Mouse (Mus musculus): ENCODE data around the gene Dcpp3.

DNA sequence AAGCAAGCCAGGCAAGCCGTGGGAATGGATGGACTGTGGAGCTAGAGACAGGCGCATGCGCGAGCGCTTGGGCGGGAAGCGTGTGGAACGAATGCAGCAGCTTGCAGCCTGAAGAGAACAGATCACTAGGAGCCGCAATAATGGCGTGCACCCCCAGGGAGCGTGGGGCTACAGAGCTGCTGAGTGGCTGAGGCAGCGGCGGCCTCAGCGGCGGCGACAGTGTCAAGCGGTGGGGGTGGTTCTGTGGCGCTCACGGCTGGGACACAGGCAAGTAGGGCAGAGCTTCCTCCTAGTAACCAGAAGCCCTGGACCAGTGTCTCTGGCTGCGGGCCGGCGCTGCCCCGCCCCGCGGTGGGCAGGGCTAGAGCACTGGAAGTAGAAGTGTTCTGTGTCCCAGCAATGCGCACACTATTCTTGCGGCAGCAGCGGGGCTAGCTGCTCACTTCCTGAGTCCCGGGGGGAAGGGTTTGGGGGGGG, 7.3 kb downstream of the Dcpp3 start:
- TF ChIP-seq POLR2A (IDR thresholded peaks at IDR 0.05; ENCODE audit: borderline replicate concordance, low read depth, low read length) (no peak), CTCF (IDR thresholded peaks at IDR 0.05; ENCODE audit: low read depth, low read length) (no peak)

Measured in bone marrow macrophage, adult 2 months (primary cell).